Mouse (Mus musculus) hindbrain, embryonic 12.5 days (tissue): ENCODE measurements at regions not wholly inside any gene's neighbourhood (a gene's known extent, or its start where the extent isn't known, plus 50 kb on each side); places are given as distances from the start of the nearest gene placed in this dataset.
"Not testable (repeated sequence)": the region's sequence is repeated elsewhere in the genome, so short reads cannot be mapped to it uniquely, and the experiment has no call there.

Source experiments
- ATAC-seq: fragments of 200-750 bp; cut with Nextera tagmentation; 2 replicates; pipeline ENCODE4 v1.8.0; 2017; ENCODE audit warnings: moderate TSS enrichment; ENCODE audit not compliant: low FRiP score
- H3K27ac ChIP-seq: fragments of 300-500 bp; sonication (generic); 2 replicates; pipeline ENCODE4 v1.5.1; 2016; ENCODE audit warnings: mild to moderate bottlenecking
- H3K27me3 ChIP-seq: fragments of 300-500 bp; sonication (generic); 2 replicates; pipeline ENCODE4 v1.6.1; 2016; ENCODE audit warnings: mild to moderate bottlenecking
- H3K36me3 ChIP-seq: fragments of 300-500 bp; sonication (generic); 2 replicates; pipeline ENCODE4 v1.6.1; 2016; ENCODE audit warnings: mild to moderate bottlenecking
- H3K4me1 ChIP-seq: fragments of 300-500 bp; sonication (generic); 2 replicates; pipeline ENCODE4 v1.6.1; 2016
- H3K4me2 ChIP-seq: fragments of 300-500 bp; sonication (generic); replicated peaks from 2 replicates; pipeline ENCODE4 v1.6.1; 2016; ENCODE audit warnings: mild to moderate bottlenecking
- H3K4me3 ChIP-seq: fragments of 300-500 bp; sonication (generic); 2 replicates; pipeline ENCODE4 v1.5.1; 2016; ENCODE audit warnings: mild to moderate bottlenecking
- H3K9ac ChIP-seq: fragments of 300-500 bp; sonication (generic); 2 replicates; pipeline ENCODE4 v1.6.1; 2016; ENCODE audit warnings: mild to moderate bottlenecking, moderate library complexity
- H3K9me3 ChIP-seq: fragments of 300-500 bp; sonication (generic); replicated peaks from 2 replicates; pipeline ENCODE4 v1.6.1; 2016; ENCODE audit warnings: mild to moderate bottlenecking
- WGBS: fragments of 180-500 bp; shearing (Covaris S2); methylation state at CpG from one replicate; pipeline ENCODE4 v1.1.7; 2016; 5-methylcytosine and 5-hydroxymethylcytosine counted together

DNA sequence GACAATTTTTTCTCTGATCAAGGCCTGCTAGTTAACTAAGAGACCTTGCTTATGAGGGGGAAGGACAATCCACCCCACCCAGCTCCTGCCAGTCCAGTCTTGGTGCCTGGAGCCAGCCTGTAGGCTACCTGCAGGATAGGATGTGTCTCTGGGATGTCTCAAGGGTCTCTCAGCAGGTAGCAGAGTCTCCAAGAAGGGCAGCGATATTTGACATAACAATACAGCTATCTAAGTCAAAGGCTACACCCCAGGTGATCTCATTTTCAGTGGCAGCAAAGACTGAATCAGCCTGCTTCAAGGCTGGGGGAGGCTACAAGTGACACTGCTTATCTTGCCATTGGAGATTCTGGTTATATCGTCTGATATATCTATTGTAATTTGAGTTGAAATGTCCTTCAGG lies 1267.5 kb downstream of the Pcdh9 start:
- H3K9ac ChIP-seq = no peak overlapping the region
- no peaks in the 10 kb centered on the region for H3K4me1 ChIP-seq
- H3K4me3 ChIP-seq = no peak overlapping the region
- H3K27ac ChIP-seq = no peak overlapping the region
- 31% methylated on average over 2 of the region's 2 CpGs for WGBS
- no peaks in the 10 kb centered on the region for H3K36me3 ChIP-seq
- H3K4me2 ChIP-seq = no peak overlapping the region
- ATAC-seq = no peak
- H3K27me3 ChIP-seq = no peaks in the 10 kb centered on the region
- H3K9me3 ChIP-seq = no peaks in the 10 kb centered on the region

DNA sequence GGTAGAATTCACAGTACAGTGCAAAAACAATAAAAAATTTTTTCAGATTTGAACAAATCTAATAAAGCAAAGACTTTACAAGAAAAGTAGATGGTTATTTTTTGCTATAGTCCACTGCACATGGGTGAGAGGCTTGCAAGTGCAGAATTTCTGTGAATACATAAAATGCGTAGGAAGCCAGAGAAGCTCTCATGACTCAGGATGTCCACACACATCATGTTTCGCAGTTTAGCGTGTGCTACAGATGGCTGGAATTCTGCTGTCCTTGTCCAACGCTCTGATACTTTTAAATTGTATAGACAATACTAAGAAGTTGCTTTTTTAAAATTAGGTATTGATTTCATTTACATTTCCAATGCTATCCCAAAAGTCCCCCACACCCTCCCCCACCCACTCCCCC lies 1274.9 kb downstream of the Pcdh9 start:
- Histone ChIP-seq H3K27me3 (no peaks in the 10 kb centered on the region), H3K4me3 (no peak overlapping the region), H3K36me3 (no peaks in the 10 kb centered on the region), H3K4me1 (no peaks in the 10 kb centered on the region), H3K27ac (no peak overlapping the region), H3K9ac (no peak overlapping the region), H3K4me2 (no peak overlapping the region), H3K9me3 (no peaks in the 10 kb centered on the region)
- ATAC-seq = no peak
- 94% methylated on average over 4 of the region's 4 CpGs for WGBS

- Histone ChIP-seq H3K27me3 (no peaks in the 10 kb centered on the region), H3K4me3 (no peak overlapping the region), H3K4me1 (no peaks in the 10 kb centered on the region), H3K4me2 (no peak overlapping the region), H3K9me3 (no peaks in the 10 kb centered on the region), H3K9ac (no peak overlapping the region), H3K36me3 (no peaks in the 10 kb centered on the region), H3K27ac (no peak overlapping the region)
- WGBS = 75% methylated on average over 1 of the region's 1 CpGs
- ATAC-seq = no peak
Observed at GRCm38 (mm10) chr14:92593724-92594123, 1296.8 kb downstream of the Pcdh9 start.

DNA sequence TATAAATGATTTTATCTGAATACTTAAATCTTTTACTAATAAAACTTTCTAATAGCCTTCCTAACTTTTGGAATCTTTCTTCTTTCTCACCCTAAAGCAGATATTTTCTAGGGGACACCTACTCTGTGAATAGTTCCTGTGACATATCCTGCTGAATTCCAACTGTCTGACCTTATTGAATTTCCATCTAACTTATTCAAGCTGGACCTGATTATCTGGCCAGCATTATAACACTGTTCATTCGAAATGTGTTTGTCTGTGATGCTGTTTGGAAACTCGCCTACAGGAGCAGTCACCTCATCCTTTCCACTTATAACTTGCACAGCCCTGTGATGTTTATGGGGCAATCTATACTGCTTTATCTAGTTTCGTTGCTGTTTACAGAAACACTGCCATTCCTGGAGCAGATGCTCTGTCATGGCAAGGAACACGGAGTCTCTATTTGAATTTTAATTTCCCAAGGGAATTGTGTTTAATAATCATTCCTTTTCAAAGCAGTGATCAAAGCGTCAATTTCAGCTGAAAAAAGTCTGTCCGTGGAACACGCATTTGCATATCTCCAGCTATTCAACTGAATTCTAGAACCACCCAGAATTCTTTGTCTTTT lies 1298.8 kb downstream of the Pcdh9 start:
- H3K4me2 ChIP-seq = no peak overlapping the region
- ATAC-seq = peak; percentile 87
- H3K27ac ChIP-seq = no peak overlapping the region
- no peaks in the 10 kb centered on the region for H3K36me3 ChIP-seq
- 50% methylated on average over 7 of the region's 7 CpGs for WGBS
- no peak overlapping the region for H3K9ac ChIP-seq
- H3K9me3 ChIP-seq = no peaks in the 10 kb centered on the region
- no peaks in the 10 kb centered on the region for H3K4me1 ChIP-seq
- H3K27me3 ChIP-seq = no peaks in the 10 kb centered on the region
- no peak overlapping the region for H3K4me3 ChIP-seq

DNA sequence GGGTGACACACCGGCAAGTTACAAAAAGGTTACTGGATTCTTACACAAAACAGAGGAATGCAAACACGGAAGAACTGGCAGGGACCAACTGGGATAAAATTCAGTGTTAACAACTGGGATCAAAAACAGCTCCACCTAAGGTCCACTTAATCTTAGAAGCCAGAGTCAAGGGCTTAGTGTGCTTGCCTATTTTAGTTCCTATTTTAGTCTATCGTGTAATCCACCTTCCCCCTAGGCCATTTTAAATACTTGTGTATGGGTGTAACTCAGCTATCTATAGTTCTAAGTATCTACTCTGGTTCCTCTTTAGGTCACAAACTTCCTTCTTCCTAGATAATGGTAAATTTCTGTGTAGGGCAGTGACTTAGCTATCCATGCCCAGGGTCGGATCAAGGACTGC lies 1302.2 kb downstream of the Pcdh9 start:
- H3K9ac ChIP-seq, H3K4me1 ChIP-seq: not testable (repeated sequence)

GRCm38 (mm10) chr14:92566986-92567385 lies 1323.5 kb downstream of the Pcdh9 start:
- Histone ChIP-seq H3K27me3 (no peaks in the 10 kb centered on the region), H3K4me2 (no peak overlapping the region), H3K4me3 (no peak overlapping the region), H3K36me3 (no peaks in the 10 kb centered on the region), H3K27ac (no peak overlapping the region), H3K9me3 (no peaks in the 10 kb centered on the region), H3K9ac (no peak overlapping the region), H3K4me1 (no peaks in the 10 kb centered on the region)
- 70% methylated on average over 2 of the region's 2 CpGs for WGBS
- ATAC-seq = no peak

More for the DNA sequence above, 1302.2 kb downstream of the Pcdh9 start:
- not testable (repeated sequence) for H3K36me3 ChIP-seq, H3K9me3 ChIP-seq, H3K27me3 ChIP-seq, H3K27ac ChIP-seq, ATAC-seq, H3K4me3 ChIP-seq, H3K4me2 ChIP-seq
- 92% methylated on average over 4 of the region's 4 CpGs for WGBS
